Mouse (Mus musculus) left cerebral cortex, postnatal 36 days (tissue): Measurements from ENCODE around the gene Erp44. TPM values are rescaled to one million over a fixed set of nuclear protein-coding genes. Genes with fewer than 3 reads are reported as not detected.

Experiments
- DNase-seq, 2 experiments: peaks; one replicate each; pipeline ENCODE4 v3.0.0; 2021 to 2022; ENCODE audit warnings: low spot score in 2 of 2, mixed read lengths in 1 of 2
- intact Hi-C: fragments of 180-260 bp; cut with DNase I; formaldehyde crosslinking; loops from one replicate; pipeline ENCODE4 v1.15.1; 2025
- total RNA-seq, 2 experiments: library from RNA; stranded (reverse); gene quantifications; 2 replicates each; pipeline ENCODE4 v1.2.3; 2021

Erp44 gene
- 10 to 100 TPM; 30.0 to 39.7 TPM for total RNA-seq

- intact Hi-C loops = no loop called here
- peak; percentile 95 to 96 for DNase-seq
Observed at GRCm38 (mm10) chr4:48279498-48280134, at the start of gene Erp44, which contains the start of gene Invs. Gene Erp44 (minus strand): TSS chr4:48279558. Gene Invs (plus strand): TSS chr4:48279760.

- no peak for DNase-seq
- intact Hi-C loops = no loop called here
Observed at GRCm38 (mm10) chr4:48328042-48328441, 48.7 kb upstream of the Erp44 start.

GRCm38 (mm10) chr4:48327192-48327591 is 47.8 kb upstream of the Erp44 start:
- intact Hi-C loops = no loop called here
- no peak for DNase-seq

GRCm38 (mm10) chr4:48322095-48322494 is 42.7 kb upstream of the Erp44 start:
- intact Hi-C loops = no loop called here
- no peak for DNase-seq

GRCm38 (mm10) chr4:48321276-48321675 is 41.9 kb upstream of the Erp44 start:
- intact Hi-C loops = no loop called here
- no peak for DNase-seq

- intact Hi-C loops = loop anchor here (5.0 kb wide), 1 partner anchor 61 kb away; no protein-coding TSS in a partner anchor
Observed at GRCm38 (mm10) chr4:48316036-48316435, 36.7 kb upstream of the Erp44 start.

GRCm38 (mm10) chr4:48314814-48315213 is 35.5 kb upstream of the Erp44 start:
- intact Hi-C loops = loop anchor here (5.0 kb wide), 1 partner anchor 62 kb away; no protein-coding TSS in a partner anchor

More at GRCm38 (mm10) chr4:48316036-48316435, 36.7 kb upstream of the Erp44 start:
- DNase-seq = no peak

GRCm38 (mm10) chr4:48287086-48287757 is 7.9 kb upstream of the Erp44 start:
- intact Hi-C loops = no loop called here
- no peak for DNase-seq

More at GRCm38 (mm10) chr4:48314814-48315213, 35.5 kb upstream of the Erp44 start:
- no peak for DNase-seq

- no peak for DNase-seq
- intact Hi-C loops = no loop called here
Observed at GRCm38 (mm10) chr4:48281121-48281520, 1.8 kb upstream of the Erp44 start.

- intact Hi-C loops = no loop called here
- DNase-seq = peak in 1 of 2 experiments; percentile 15
Observed at GRCm38 (mm10) chr4:48278757-48279497, 431 bp downstream of the Erp44 start.

- DNase-seq = no peak
- intact Hi-C loops = no loop called here
Observed at GRCm38 (mm10) chr4:48277011-48277410, 2.3 kb downstream of the Erp44 start.

GRCm38 (mm10) chr4:48275736-48276135 is 3.6 kb downstream of the Erp44 start:
- intact Hi-C loops = no loop called here
- no peak for DNase-seq

- intact Hi-C loops = no loop called here
- no peak for DNase-seq
Observed at GRCm38 (mm10) chr4:48273119-48273829, 6.1 kb downstream of the Erp44 start.

- intact Hi-C loops = no loop called here
- no peak for DNase-seq
Observed at GRCm38 (mm10) chr4:48271838-48272237, 7.5 kb downstream of the Erp44 start.

- intact Hi-C loops = no loop called here
- DNase-seq = no peak
Observed at GRCm38 (mm10) chr4:48270532-48270931, 8.8 kb downstream of the Erp44 start.

GRCm38 (mm10) chr4:48268127-48268526 is 11.2 kb downstream of the Erp44 start:
- no peak for DNase-seq
- intact Hi-C loops = no loop called here

GRCm38 (mm10) chr4:48267683-48268082 is 11.7 kb downstream of the Erp44 start:
- intact Hi-C loops = no loop called here
- DNase-seq = no peak

- intact Hi-C loops = no loop called here
- DNase-seq = no peak
Observed at GRCm38 (mm10) chr4:48258045-48258444, 21.3 kb downstream of the Erp44 start.

GRCm38 (mm10) chr4:48253266-48253665 is 26.1 kb downstream of the Erp44 start:
- intact Hi-C loops = no loop called here

GRCm38 (mm10) chr4:48244280-48244679 is 35.1 kb downstream of the Erp44 start:
- intact Hi-C loops = no loop called here
- no peak for DNase-seq

More at GRCm38 (mm10) chr4:48253266-48253665, 26.1 kb downstream of the Erp44 start:
- no peak for DNase-seq
